7 mouse cellular contexts compared by ENCODE assay signal in genomic region chr13:74390371-74390990, GRCm38 (mm10). TPM values are rescaled to one million over a fixed set of nuclear protein-coding genes. Genes with fewer than 3 reads are reported as not detected.
DNase-seq lines count a peak whose midpoint lies in the region; ATAC-seq lines count a peak whose summit lies in the region.

Gene Zfp72, minus strand, starts transcription at chr13:74390836.

- no peaks in the 10 kb centered on the region for H3K27me3 ChIP-seq in intestine, embryonic 16.5 days (replicated peaks; ENCODE audit: control insufficient read depth, insufficient read depth, low read length)

- intact Hi-C loops in left cerebral cortex, postnatal 25 days (cut with DNase I) = loop anchor here (5.0 kb wide), 2 partner anchors 1452 to 1632 kb away; no protein-coding TSS in a partner anchor

- under 1% methylated on average over 14 of the region's 14 CpGs for WGBS in intestine, embryonic 16.5 days

- H3K9me3 ChIP-seq in intestine, embryonic 16.5 days (ENCODE audit: control insufficient read depth, low read length) = no peaks in the 10 kb centered on the region

- peaks cover 2% of the 10 kb centered on the region; the same call in 1 of the 2 replicates for H3K4me1 ChIP-seq in intestine, embryonic 16.5 days (ENCODE audit: control insufficient read depth, insufficient read depth, low read length)

- H3K4me3 ChIP-seq in intestine, embryonic 16.5 days (ENCODE audit: low read length) = peak within 1 kb of the TSS; percentile 80

- peak; percentile 94 for ATAC-seq in intestine, embryonic 16.5 days

- peak within 1 kb of the TSS; percentile 68 for H3K4me2 ChIP-seq in intestine, embryonic 16.5 days (ENCODE audit: low read depth, low read length)

- no peak within 1 kb of the TSS for H3K27ac ChIP-seq in intestine, embryonic 16.5 days (ENCODE audit: low read length)

- peak; percentile 77 to 94 for DNase-seq in adrenal gland, adult (ENCODE audit: inconsistent age in 2 of 2, low spot score in 1 of 2)
- peak; percentile 84 for DNase-seq in embryo, embryonic 10.5 days (ENCODE audit: low spot score)
- DNase-seq in gonadal fat pad, adult 2 months (ENCODE audit: low read depth) = peak; percentile 44
- peak; percentile 83 to 90 for DNase-seq in left cerebral cortex, postnatal 25 days (ENCODE audit: low spot score in 2 of 2)
- DNase-seq in mesoderm, embryonic 11.5 days (ENCODE audit: low read depth, low spot score) = peak; percentile 76
- peak; percentile 73 for DNase-seq in right cerebral cortex, postnatal 25 days

- peak within 1 kb of the TSS; percentile 73 for H3K9ac ChIP-seq in intestine, embryonic 16.5 days (ENCODE audit: low read depth, low read length)

- no peaks in the 10 kb centered on the region for H3K36me3 ChIP-seq in intestine, embryonic 16.5 days (ENCODE audit: control insufficient read depth, insufficient read depth, low read length)

RNA-seq across cellular contexts. Expression of gene Zfp72, which starts in this region (rescaled TPM):
- polyA plus RNA-seq in gonadal fat pad, adult 2 months (2012; rRNA removed) = 0.42 TPM in 2 replicates
- polyA plus RNA-seq in intestine, embryonic 16.5 days (2015; fragmentation: Nextera tagmentation; extraction: Ambion mirVana) = 3.6 and 3.8 TPM in 2 replicates
- 1 to 10 TPM; 4.1 to 4.5 TPM for total RNA-seq in left cerebral cortex, postnatal 25 days (2021)

Comparison
In these comparisons a context has a peak if more than half of its experiments do, and no peak if none do; other contexts are left out.
1. Peak in DNase-seq in gonadal fat pad, adult 2 months; RNA of the gene not detected or under 1 TPM.